Mouse (Mus musculus): ENCODE measurements around the gene Cars2. TPM values are rescaled to one million over a fixed set of nuclear protein-coding genes. Genes with fewer than 3 reads are reported as not detected.
A peak's percentile ranks its signal among the peaks of the same experiment; 100 is the strongest.
"Not testable (repeated sequence)": the region's sequence is repeated elsewhere in the genome, so short reads cannot be mapped to it uniquely, and the experiment has no call there.

Gene Cars2
- total and polyA plus RNA-seq, 2 experiments = 23.9 to 27.0 TPM

DNA sequence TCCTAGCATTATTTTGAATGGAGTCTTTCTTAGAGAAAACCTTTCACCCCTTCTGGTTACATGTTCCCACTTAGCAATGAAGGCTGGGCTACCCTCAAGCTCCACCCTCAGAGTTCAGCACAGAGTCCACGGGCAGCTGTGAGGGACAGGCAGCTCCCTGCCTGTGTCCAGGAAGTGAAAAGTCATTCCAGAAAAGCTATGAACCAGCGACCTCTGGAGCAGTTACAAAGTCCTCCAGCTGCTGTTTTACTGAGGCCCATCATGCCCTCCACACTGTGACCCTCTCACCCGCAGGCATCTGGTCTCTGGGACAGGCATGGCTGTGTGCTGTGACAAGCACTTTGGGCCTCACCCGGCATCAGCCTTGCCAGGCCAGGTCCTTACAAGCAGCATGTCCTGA is 77.5 kb downstream of the Cars2 start:
- WGBS = 7% methylated on average over 4 of the region's 4 CpGs
- peaks cover 37% of the 10 kb centered on the region for H3K4me1 ChIP-seq (ENCODE audit: control insufficient read depth, insufficient read depth, low read length)
- H3K79me2 ChIP-seq (ENCODE audit: control insufficient read depth, insufficient read depth, low read length) = peaks cover 33% of the 10 kb centered on the region
- H3K27ac ChIP-seq (replicated peaks; ENCODE audit: insufficient read depth, low read depth, low read length) = peak overlapping the region; percentile 73
- TF ChIP-seq POLR2A (IDR thresholded peaks at IDR 0.05; ENCODE audit: extremely low read depth, insufficient read depth, low read length) (no peak), CTCF (IDR thresholded peaks at IDR 0.05; ENCODE audit: low read depth, low read length) (0 out of 2 replicates have a peak, but pooled peaks have one; percentile 20)
- H3K9ac ChIP-seq (ENCODE audit: low read depth, low read length) = peak overlapping the region; percentile 1; the same call in 1 of the 2 replicates
- DNase-seq (ENCODE audit: extremely low read depth, low read depth, low spot score) = peak; percentile 98
- H3K36me3 ChIP-seq (ENCODE audit: control insufficient read depth, insufficient read depth, low read length) = no peaks in the 10 kb centered on the region
- no peak overlapping the region for H3K4me3 ChIP-seq (ENCODE audit: insufficient read depth, low read depth, low read length)
- H3K27me3 ChIP-seq (ENCODE audit: control insufficient read depth, insufficient read depth, low read length) = no peaks in the 10 kb centered on the region

GRCm38 (mm10) chr8:11471309-11471708 is 79.3 kb downstream of the Cars2 start:
- H3K9ac ChIP-seq (ENCODE audit: low read depth, low read length) = peak overlapping the region; percentile 44; the same call in 1 of the 2 replicates
- TF ChIP-seq POLR2A (IDR thresholded peaks at IDR 0.05; ENCODE audit: extremely low read depth, insufficient read depth, low read length) (no peak), CTCF (IDR thresholded peaks at IDR 0.05; ENCODE audit: low read depth, low read length) (no peak)
- H3K4me1 ChIP-seq (ENCODE audit: control insufficient read depth, insufficient read depth, low read length) = peaks cover 30% of the 10 kb centered on the region
- peak; percentile 90 for DNase-seq (ENCODE audit: extremely low read depth, low read depth, low spot score)
- H3K4me3 ChIP-seq (ENCODE audit: insufficient read depth, low read depth, low read length) = no peak overlapping the region
- H3K79me2 ChIP-seq (ENCODE audit: control insufficient read depth, insufficient read depth, low read length) = peaks cover 42% of the 10 kb centered on the region
- H3K27me3 ChIP-seq (ENCODE audit: control insufficient read depth, insufficient read depth, low read length) = no peaks in the 10 kb centered on the region
- peak overlapping the region; percentile 93 for H3K27ac ChIP-seq (replicated peaks; ENCODE audit: insufficient read depth, low read depth, low read length)
- WGBS = 18% methylated on average over 8 of the region's 8 CpGs
- no peaks in the 10 kb centered on the region for H3K36me3 ChIP-seq (ENCODE audit: control insufficient read depth, insufficient read depth, low read length)

GRCm38 (mm10) chr8:11470694-11471093 is 79.9 kb downstream of the Cars2 start:
- Histone ChIP-seq H3K4me1 (ENCODE audit: control insufficient read depth, insufficient read depth, low read length) (peaks cover 26% of the 10 kb centered on the region), H3K9ac (ENCODE audit: low read depth, low read length) (no peak overlapping the region), H3K4me3 (ENCODE audit: insufficient read depth, low read depth, low read length) (no peak overlapping the region), H3K36me3 (ENCODE audit: control insufficient read depth, insufficient read depth, low read length) (no peaks in the 10 kb centered on the region), H3K79me2 (ENCODE audit: control insufficient read depth, insufficient read depth, low read length) (peaks cover 35% of the 10 kb centered on the region), H3K27ac (replicated peaks; ENCODE audit: insufficient read depth, low read depth, low read length) (peak overlapping the region; percentile 93), H3K27me3 (ENCODE audit: control insufficient read depth, insufficient read depth, low read length) (no peaks in the 10 kb centered on the region)
- no peak for TF ChIP-seq POLR2A (IDR thresholded peaks at IDR 0.05; ENCODE audit: extremely low read depth, insufficient read depth, low read length)
- no peak for TF ChIP-seq CTCF (IDR thresholded peaks at IDR 0.05; ENCODE audit: low read depth, low read length)
- no peak for DNase-seq (ENCODE audit: extremely low read depth, low read depth, low spot score)
- WGBS = 36% methylated on average over 7 of the region's 7 CpGs

GRCm38 (mm10) chr8:11469095-11469494 is 81.5 kb downstream of the Cars2 start:
- Histone ChIP-seq H3K9ac (ENCODE audit: low read depth, low read length) (no peak overlapping the region), H3K27ac (replicated peaks; ENCODE audit: insufficient read depth, low read depth, low read length) (no peak overlapping the region), H3K79me2 (ENCODE audit: control insufficient read depth, insufficient read depth, low read length) (peaks cover 24% of the 10 kb centered on the region; the same call in 1 of the 2 replicates), H3K36me3 (ENCODE audit: control insufficient read depth, insufficient read depth, low read length) (no peaks in the 10 kb centered on the region), H3K27me3 (ENCODE audit: control insufficient read depth, insufficient read depth, low read length) (no peaks in the 10 kb centered on the region), H3K4me1 (ENCODE audit: control insufficient read depth, insufficient read depth, low read length) (peaks cover 38% of the 10 kb centered on the region), H3K4me3 (ENCODE audit: insufficient read depth, low read depth, low read length) (no peak overlapping the region)
- TF ChIP-seq POLR2A (IDR thresholded peaks at IDR 0.05; ENCODE audit: extremely low read depth, insufficient read depth, low read length) = no peak
- peak; percentile 82 for TF ChIP-seq CTCF (IDR thresholded peaks at IDR 0.05; ENCODE audit: low read depth, low read length)
- WGBS = 20% methylated on average over 3 of the region's 3 CpGs
- DNase-seq (ENCODE audit: extremely low read depth, low read depth, low spot score) = peak; percentile 60

DNA sequence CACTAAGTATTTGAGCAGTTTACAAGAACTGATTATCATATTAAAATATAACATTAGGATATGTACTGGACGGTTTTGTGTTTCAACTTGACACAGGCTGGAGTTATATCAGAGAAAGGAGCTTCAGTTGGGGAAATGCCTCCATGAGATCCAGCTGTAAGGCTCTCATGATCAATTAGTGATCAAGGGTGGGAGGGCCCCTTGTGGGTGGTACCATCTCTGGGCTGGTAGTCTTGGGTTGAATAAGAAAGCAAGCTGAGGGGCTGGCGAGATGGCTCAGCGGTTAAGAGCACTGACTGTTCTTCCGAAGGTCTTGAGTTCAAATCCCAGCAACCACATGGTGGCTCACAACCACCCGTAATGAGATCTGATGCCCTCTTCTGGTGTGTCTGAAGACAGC is 84.1 kb downstream of the Cars2 start:
- not testable (repeated sequence) for H3K9ac ChIP-seq (ENCODE audit: low read depth, low read length); H3K4me3 ChIP-seq (ENCODE audit: insufficient read depth, low read depth, low read length); H3K27me3 ChIP-seq (ENCODE audit: control insufficient read depth, insufficient read depth, low read length); DNase-seq (ENCODE audit: extremely low read depth, low read depth, low spot score); H3K27ac ChIP-seq (replicated peaks; ENCODE audit: insufficient read depth, low read depth, low read length); H3K36me3 ChIP-seq (ENCODE audit: control insufficient read depth, insufficient read depth, low read length)
- Histone ChIP-seq H3K79me2 (ENCODE audit: control insufficient read depth, insufficient read depth, low read length) (peaks cover 36% of the 10 kb centered on the region), H3K4me1 (ENCODE audit: control insufficient read depth, insufficient read depth, low read length) (peaks cover 35% of the 10 kb centered on the region)
- 96% methylated on average over 5 of the region's 5 CpGs for WGBS

DNA sequence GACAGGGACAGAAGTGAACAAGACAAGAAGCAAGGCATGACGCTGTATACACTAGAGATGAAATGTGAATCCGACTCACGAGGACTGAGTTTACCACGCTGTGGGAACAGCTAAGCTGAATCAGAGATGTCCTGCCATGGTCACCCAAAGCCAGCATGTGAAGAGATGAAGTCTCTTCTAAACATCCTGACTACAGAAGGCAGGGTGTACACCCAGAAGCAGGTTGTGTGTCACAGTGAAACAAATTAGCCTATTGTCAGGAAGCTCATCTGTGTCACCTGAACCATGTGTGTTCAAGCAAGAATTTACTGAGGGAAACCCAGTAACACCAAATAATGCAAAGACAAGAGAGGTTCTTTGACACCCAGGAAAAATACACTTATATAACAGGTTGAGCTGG is 85.0 kb downstream of the Cars2 start:
- Histone ChIP-seq H3K27ac (replicated peaks; ENCODE audit: insufficient read depth, low read depth, low read length) (no peak overlapping the region), H3K36me3 (ENCODE audit: control insufficient read depth, insufficient read depth, low read length) (no peaks in the 10 kb centered on the region), H3K4me3 (ENCODE audit: insufficient read depth, low read depth, low read length) (no peak overlapping the region), H3K27me3 (ENCODE audit: control insufficient read depth, insufficient read depth, low read length) (no peaks in the 10 kb centered on the region), H3K4me1 (ENCODE audit: control insufficient read depth, insufficient read depth, low read length) (peaks cover 30% of the 10 kb centered on the region), H3K79me2 (ENCODE audit: control insufficient read depth, insufficient read depth, low read length) (peaks cover 40% of the 10 kb centered on the region), H3K9ac (ENCODE audit: low read depth, low read length) (no peak overlapping the region)
- TF ChIP-seq CTCF (IDR thresholded peaks at IDR 0.05; ENCODE audit: low read depth, low read length) (no peak), POLR2A (IDR thresholded peaks at IDR 0.05; ENCODE audit: extremely low read depth, insufficient read depth, low read length) (no peak)
- no peak for DNase-seq (ENCODE audit: extremely low read depth, low read depth, low spot score)
- WGBS = 95% methylated on average over 4 of the region's 4 CpGs
